Mouse (Mus musculus) ovary, postnatal 10 days (tissue): Measurements from ENCODE around the gene Prr29.

Experiments used
- DNase-seq: peaks from one replicate; pipeline ENCODE4 v3.0.0; 2022; ENCODE audit warnings: low spot score

The Prr29 gene

GRCm38 (mm10) chr11:106410507-106410906 is 45.2 kb downstream of the Prr29 start:
- DNase-seq: no peak

GRCm38 (mm10) chr11:106411157-106411556 is 45.9 kb downstream of the Prr29 start:
- no peak for DNase-seq

- no peak for DNase-seq
Measured at GRCm38 (mm10) chr11:106412641-106413360, 47.5 kb downstream of the Prr29 start.

GRCm38 (mm10) chr11:106416331-106416730 is 51.1 kb downstream of the Prr29 start:
- no peak for DNase-seq

GRCm38 (mm10) chr11:106417860-106418259 is 52.6 kb downstream of the Prr29 start:
- no peak for DNase-seq

GRCm38 (mm10) chr11:106418622-106419196 is 53.4 kb downstream of the Prr29 start:
- peak; percentile 60 for DNase-seq

GRCm38 (mm10) chr11:106419262-106420102 is 54.2 kb downstream of the Prr29 start:
- DNase-seq: no peak

- DNase-seq: no peak
Measured at GRCm38 (mm10) chr11:106425201-106425600, 59.9 kb downstream of the Prr29 start.

- DNase-seq: no peak
Measured at GRCm38 (mm10) chr11:106426447-106426846, 61.2 kb downstream of the Prr29 start.
